Mouse (Mus musculus) ES-E14 (cell line): ENCODE data around the gene Gm42715.

Experiments used
- CHD2 ChIP-seq: IDR thresholded peaks from 2 replicates; pipeline ENCODE4 v1.6.1; 2014; ENCODE audit warnings: mild to moderate bottlenecking, low read depth, low read length, inconsistent platforms
- HCFC1 ChIP-seq: IDR thresholded peaks from 2 replicates; pipeline ENCODE4 v1.6.1; 2012; ENCODE audit warnings: low read length, inconsistent platforms, borderline replicate concordance; ENCODE audit not compliant: insufficient read depth
- MAFK ChIP-seq: IDR thresholded peaks from 2 replicates; pipeline ENCODE4 v1.6.1; 2014; ENCODE audit warnings: mild to moderate bottlenecking, low read depth, low read length, inconsistent platforms; ENCODE audit not compliant: insufficient read depth
- ZC3H11A ChIP-seq: IDR thresholded peaks from 2 replicates; pipeline ENCODE4 v1.6.1; 2012; ENCODE audit warnings: low read depth, mild to moderate bottlenecking, inconsistent platforms, low read length, borderline replicate concordance
- ZNF384 ChIP-seq: IDR thresholded peaks from 2 replicates; pipeline ENCODE4 v1.6.1; 2012; ENCODE audit warnings: low read depth, low read length, inconsistent platforms

DNA sequence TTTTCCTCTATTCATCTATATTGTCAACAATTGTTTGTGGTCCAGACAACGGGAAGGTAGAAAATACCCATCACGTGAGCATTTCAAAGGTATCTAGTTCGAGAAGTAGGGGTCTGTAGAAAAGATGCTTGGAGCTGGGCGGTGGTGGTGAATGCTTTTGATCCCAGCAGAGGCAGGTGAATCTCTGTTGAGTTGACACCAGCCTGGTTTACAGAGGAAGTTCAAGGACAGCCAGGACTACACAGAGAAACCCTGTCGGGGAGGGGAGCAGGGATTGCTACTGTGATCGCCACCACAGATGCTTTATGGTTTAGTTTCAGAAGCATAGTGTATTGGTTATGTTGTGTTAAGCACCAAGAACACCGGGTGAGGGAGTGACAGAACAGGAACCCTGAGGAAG is 54.7 kb downstream of the Gm42715 start:
- no peak for TF ChIP-seq ZNF384
- TF ChIP-seq ZC3H11A: no peak
- no peak for TF ChIP-seq MAFK
- TF ChIP-seq CHD2: no peak
- TF ChIP-seq HCFC1: no peak
